Mouse (Mus musculus): ENCODE data around the gene Ldb3.

GRCm38 (mm10) chr14:34573348-34573913 lies 15.1 kb downstream of the Ldb3 start:
- TF ChIP-seq CTCF (IDR thresholded peaks at IDR 0.05; ENCODE audit: control insufficient read depth, insufficient read depth, low read length) (no peak), POLR2A (IDR thresholded peaks at IDR 0.05; ENCODE audit: borderline replicate concordance, control insufficient read depth, low read depth, low read length) (no peak)

Data from bone marrow, adult 2 months (tissue).